24 mouse cellular contexts compared by ENCODE assay signal in genomic region chr5:83991513-83991912, GRCm38 (mm10).
A peak's percentile ranks its signal among the peaks of the same experiment; 100 is the strongest.
DNase-seq lines count a peak whose midpoint lies in the region; ATAC-seq and TF ChIP-seq lines count a peak whose summit lies in the region.
"Had no signal": no experiment of that assay in that cellular context is flagged by ENCODE, and none has a peak within 500 bp of the region (broad histone marks: within the 10 kb centered on the region; RNA-seq: fewer than 3 reads in every experiment).

No protein-coding gene starts in this region.

- no peak for TF ChIP-seq CTCF in forebrain, postnatal 0 days (IDR thresholded peaks at IDR 0.05; ENCODE audit: low read depth)

- 53% methylated on average over 2 of the region's 2 CpGs for WGBS in forebrain, embryonic 15.5 days
- WGBS in forebrain, postnatal 0 days = 55% methylated on average over 2 of the region's 2 CpGs
- 56% methylated on average over 2 of the region's 2 CpGs for WGBS in midbrain, embryonic 14.5 days
- WGBS in midbrain, embryonic 10.5 days = 88% methylated on average over 2 of the region's 2 CpGs
- WGBS in midbrain, embryonic 16.5 days = 62% methylated on average over 2 of the region's 2 CpGs

- no peaks in the 10 kb centered on the region for H3K36me3 ChIP-seq in forebrain, embryonic 15.5 days
- no peaks in the 10 kb centered on the region for H3K36me3 ChIP-seq in forebrain, postnatal 0 days (ENCODE audit: insufficient read depth)
- no peaks in the 10 kb centered on the region for H3K36me3 ChIP-seq in midbrain, embryonic 14.5 days (ENCODE audit: control insufficient read depth, insufficient read depth, low read length)
- H3K36me3 ChIP-seq in midbrain, embryonic 10.5 days = no peaks in the 10 kb centered on the region
- no peaks in the 10 kb centered on the region for H3K36me3 ChIP-seq in midbrain, embryonic 16.5 days (ENCODE audit: control insufficient read depth, insufficient read depth, low read length)
- H3K36me3 ChIP-seq: heart, embryonic 12.5 days; heart, embryonic 15.5 days had no signal

- no peaks in the 10 kb centered on the region for H3K27me3 ChIP-seq in forebrain, embryonic 15.5 days
- no peaks in the 10 kb centered on the region for H3K27me3 ChIP-seq in forebrain, postnatal 0 days (ENCODE audit: insufficient read depth, low read length)
- no peaks in the 10 kb centered on the region for H3K27me3 ChIP-seq in midbrain, embryonic 14.5 days (ENCODE audit: control insufficient read depth, insufficient read depth, low read length)
- H3K27me3 ChIP-seq in midbrain, embryonic 10.5 days (ENCODE audit: low read depth, poor library complexity, severe bottlenecking) = no peaks in the 10 kb centered on the region
- no peaks in the 10 kb centered on the region for H3K27me3 ChIP-seq in midbrain, embryonic 16.5 days (ENCODE audit: control insufficient read depth, insufficient read depth, low read depth, low read length)
- H3K27me3 ChIP-seq: heart, embryonic 12.5 days; heart, embryonic 15.5 days had no signal

- no peak overlapping the region for H3K9ac ChIP-seq in forebrain, embryonic 15.5 days (replicated peaks)
- no peak overlapping the region for H3K9ac ChIP-seq in forebrain, postnatal 0 days
- H3K9ac ChIP-seq in midbrain, embryonic 14.5 days (replicated peaks; ENCODE audit: low read length) = no peak overlapping the region
- no peak overlapping the region for H3K9ac ChIP-seq in midbrain, embryonic 16.5 days (ENCODE audit: low read depth, low read length)
- H3K9ac ChIP-seq: heart, embryonic 12.5 days; heart, embryonic 15.5 days; hindbrain, embryonic 14.5 days had no signal

- peaks cover 11% of the 10 kb centered on the region for H3K4me1 ChIP-seq in forebrain, embryonic 15.5 days
- no peaks in the 10 kb centered on the region for H3K4me1 ChIP-seq in forebrain, postnatal 0 days (ENCODE audit: insufficient read depth)
- peaks cover 5% of the 10 kb centered on the region; the same call in 1 of the 2 replicates for H3K4me1 ChIP-seq in midbrain, embryonic 14.5 days (ENCODE audit: control insufficient read depth, insufficient read depth, low read length)
- H3K4me1 ChIP-seq in midbrain, embryonic 10.5 days = no peaks in the 10 kb centered on the region
- no peaks in the 10 kb centered on the region; the same call in 1 of the 2 replicates for H3K4me1 ChIP-seq in midbrain, embryonic 16.5 days (ENCODE audit: control insufficient read depth, insufficient read depth, low read length)
- H3K4me1 ChIP-seq: heart, embryonic 12.5 days; heart, embryonic 15.5 days had no signal

- no peak overlapping the region for H3K4me2 ChIP-seq in forebrain, embryonic 15.5 days (replicated peaks)
- no peak overlapping the region for H3K4me2 ChIP-seq in forebrain, postnatal 0 days (ENCODE audit: low read depth)
- H3K4me2 ChIP-seq in midbrain, embryonic 14.5 days (ENCODE audit: low read length) = no peak overlapping the region
- no peak overlapping the region for H3K4me2 ChIP-seq in midbrain, embryonic 16.5 days (ENCODE audit: low read length)
- H3K4me2 ChIP-seq: heart, embryonic 12.5 days; heart, embryonic 15.5 days; hindbrain, embryonic 14.5 days had no signal

- 0 out of 2 replicates have a peak, but pooled peaks have one; percentile 51 for ATAC-seq in forebrain, embryonic 15.5 days (replicated peaks)
- no peak for ATAC-seq in forebrain, postnatal 0 days
- peak; percentile 50; the same call in 1 of the 2 replicates for ATAC-seq in midbrain, embryonic 14.5 days (ENCODE audit: low FRiP score, low TSS enrichment)
- ATAC-seq in midbrain, embryonic 16.5 days = peak; percentile 39; the same call in 1 of the 2 replicates
- ATAC-seq: activated CD4-positive, CD25-positive, alpha-beta regulatory T cell, adult 4 months; CD4-positive, CD25-positive, alpha-beta regulatory T cell, adult 4 months; hindbrain, postnatal 0 days; inflammation-experienced regulatory T-cells, adult 6 months; intestine, embryonic 16.5 days had no signal

- no peak overlapping the region for H3K4me3 ChIP-seq in forebrain, embryonic 15.5 days
- no peak overlapping the region for H3K4me3 ChIP-seq in forebrain, postnatal 0 days (ENCODE audit: low read depth, low read length)
- H3K4me3 ChIP-seq in midbrain, embryonic 14.5 days (replicated peaks; ENCODE audit: low read depth, low read length) = no peak overlapping the region
- H3K4me3 ChIP-seq in midbrain, embryonic 10.5 days = no peak overlapping the region
- H3K4me3 ChIP-seq in midbrain, embryonic 16.5 days (ENCODE audit: low read depth, low read length) = no peak overlapping the region
- H3K4me3 ChIP-seq: heart, embryonic 12.5 days; heart, embryonic 15.5 days had no signal

- no peak overlapping the region; the same call in 1 of the 2 replicates for H3K27ac ChIP-seq in forebrain, embryonic 15.5 days (replicated peaks)
- no peak overlapping the region for H3K27ac ChIP-seq in forebrain, postnatal 0 days (ENCODE audit: low read depth, low read length)
- H3K27ac ChIP-seq in midbrain, embryonic 14.5 days (replicated peaks; ENCODE audit: low read depth, low read length) = 0 out of 2 replicates have a peak overlapping the region, but pooled peaks have one; percentile 22
- no peak overlapping the region for H3K27ac ChIP-seq in midbrain, embryonic 10.5 days (replicated peaks)
- H3K27ac ChIP-seq in midbrain, embryonic 16.5 days (ENCODE audit: low read length) = no peak overlapping the region
- H3K27ac ChIP-seq: heart, embryonic 15.5 days; hindbrain, embryonic 14.5 days; hindbrain, postnatal 0 days had no signal

- DNase-seq in forebrain, postnatal 0 days = no peak
- DNase-seq in midbrain, embryonic 14.5 days = peak; percentile 31
- no peak for DNase-seq in midbrain, embryonic 10.5 days (ENCODE audit: low spot score)
- DNase-seq in retina, postnatal 1 day = peak; percentile 31
- DNase-seq in thymus, postnatal 0 days (ENCODE audit: low spot score) = no peak
- DNase-seq: adrenal gland, adult 8-10 months; adrenal gland, postnatal 25 days; cerebellum, adult 18-20 months; cerebellum, adult 9-10 months; cerebellum, postnatal 14 days; gastrocnemius, postnatal 25 days; heart, adult 18-20 months; heart, postnatal 14 days; heart, postnatal 4 days had no signal

- no peaks in the 10 kb centered on the region for H3K9me3 ChIP-seq in forebrain, embryonic 15.5 days
- H3K9me3 ChIP-seq in forebrain, postnatal 0 days (ENCODE audit: low read length) = no peaks in the 10 kb centered on the region
- no peaks in the 10 kb centered on the region for H3K9me3 ChIP-seq in midbrain, embryonic 14.5 days (ENCODE audit: control insufficient read depth, low read length)
- H3K9me3 ChIP-seq in midbrain, embryonic 10.5 days (replicated peaks) = no peaks in the 10 kb centered on the region
- no peaks in the 10 kb centered on the region for H3K9me3 ChIP-seq in midbrain, embryonic 16.5 days (replicated peaks; ENCODE audit: control insufficient read depth, low read length, poor library complexity, severe bottlenecking)
- H3K9me3 ChIP-seq: heart, embryonic 12.5 days; heart, embryonic 15.5 days had no signal

Comparison
In these comparisons a context has a peak if more than half of its experiments do, and no peak if none do; other contexts are left out.
1. DNase-seq: peak in midbrain, embryonic 14.5 days (single experiment) and retina, postnatal 1 day (single experiment); none in forebrain, postnatal 0 days (single experiment), midbrain, embryonic 10.5 days (single experiment) and thymus, postnatal 0 days (single experiment).